Mouse (Mus musculus) ES-Bruce4 (cell line): ENCODE data around the gene Bad. TPM values are rescaled to one million over a fixed set of nuclear protein-coding genes. Genes with fewer than 3 reads are reported as not detected.

Experiments used
- H3K27ac ChIP-seq: 2 replicates; pipeline ENCODE4 v1.5.1; 2012; ENCODE audit warnings: low read length, inconsistent platforms; ENCODE audit not compliant: insufficient read depth
- H3K27me3 ChIP-seq: 2 replicates; pipeline ENCODE4 v1.6.1; 2012; ENCODE audit warnings: mild to moderate bottlenecking, low read length, inconsistent platforms; ENCODE audit not compliant: control insufficient read depth, poor library complexity, insufficient read depth, severe bottlenecking
- H3K36me3 ChIP-seq: 2 replicates; pipeline ENCODE4 v1.6.1; 2012; ENCODE audit warnings: inconsistent platforms, mild to moderate bottlenecking, low read length, moderate library complexity; ENCODE audit not compliant: control insufficient read depth, poor library complexity, insufficient read depth, severe bottlenecking
- H3K4me1 ChIP-seq: one replicate; pipeline ENCODE4 v1.8.1; 2011; ENCODE audit warnings: low read length; ENCODE audit not compliant: control insufficient read depth, insufficient read depth
- H3K4me3 ChIP-seq: 2 replicates; pipeline ENCODE4 v1.5.1; 2011; ENCODE audit warnings: low read depth, mild to moderate bottlenecking, low read length
- H3K9ac ChIP-seq: 2 replicates; pipeline ENCODE4 v1.6.1; 2012; ENCODE audit warnings: low read depth, mild to moderate bottlenecking, inconsistent platforms; ENCODE audit not compliant: poor library complexity, severe bottlenecking
- H3K9me3 ChIP-seq: replicated peaks from 2 replicates; pipeline ENCODE4 v1.6.1; 2012; ENCODE audit warnings: mild to moderate bottlenecking, low read length, inconsistent platforms; ENCODE audit not compliant: control insufficient read depth, poor library complexity, insufficient read depth, severe bottlenecking
- CTCF ChIP-seq: IDR thresholded peaks from one replicate; pipeline ENCODE4 v1.8.1; 2011; ENCODE audit warnings: low read depth, low read length
- EP300 ChIP-seq: IDR thresholded peaks from 2 replicates; pipeline ENCODE4 v1.6.1; 2011; ENCODE audit warnings: low read depth, low read length; ENCODE audit not compliant: insufficient read depth
- POLR2A ChIP-seq: IDR thresholded peaks from one replicate; pipeline ENCODE4 v1.8.1; 2011; ENCODE audit warnings: low read length; ENCODE audit not compliant: insufficient read depth
- polyA plus RNA-seq: library from polyadenylated mRNA; stranded (reverse); fragments of >200 nt; gene quantifications from 2 replicates; pipeline ENCODE4 v1.2.4, GENCODE M21; 2011; ENCODE audit warnings: low read depth; ENCODE audit not compliant: missing spikeins, insufficient read depth, insufficient read length

Gene Bad
- polyA plus RNA-seq, 1 experiment: 14.6 TPM

- TF ChIP-seq CTCF (no peak), EP300 (no peak), POLR2A (no peak)
Measured at GRCm38 (mm10) chr19:6913036-6913435, 28.6 kb upstream of the Bad start.

GRCm38 (mm10) chr19:6913991-6914390 lies 27.7 kb upstream of the Bad start:
- no peak for TF ChIP-seq CTCF
- no peak for TF ChIP-seq EP300
- TF ChIP-seq POLR2A: no peak
- Histone ChIP-seq H3K27ac (no peak overlapping the region), H3K36me3 (0 out of 2 replicates have a peak, but pooled peaks cover 8% of the 10 kb centered on the region), H3K4me1 (no peaks in the 10 kb centered on the region), H3K4me3 (peak overlapping the region; percentile 7; the same call in 1 of the 2 replicates), H3K9me3 (no peaks in the 10 kb centered on the region), H3K27me3 (no peaks in the 10 kb centered on the region), H3K9ac (no peak overlapping the region)

More at GRCm38 (mm10) chr19:6913036-6913435, 28.6 kb upstream of the Bad start:
- Histone ChIP-seq H3K27ac (no peak overlapping the region), H3K36me3 (0 out of 2 replicates have a peak, but pooled peaks cover 8% of the 10 kb centered on the region), H3K27me3 (no peaks in the 10 kb centered on the region), H3K9me3 (no peaks in the 10 kb centered on the region), H3K4me1 (no peaks in the 10 kb centered on the region), H3K4me3 (no peak overlapping the region), H3K9ac (no peak overlapping the region)

- TF ChIP-seq POLR2A (no peak), CTCF (no peak), EP300 (no peak)
- Histone ChIP-seq H3K9me3 (no peaks in the 10 kb centered on the region), H3K9ac (no peak overlapping the region), H3K4me3 (no peak overlapping the region), H3K4me1 (no peaks in the 10 kb centered on the region), H3K36me3 (0 out of 2 replicates have a peak, but pooled peaks cover 8% of the 10 kb centered on the region), H3K27me3 (no peaks in the 10 kb centered on the region), H3K27ac (no peak overlapping the region)
Measured at GRCm38 (mm10) chr19:6914540-6914939, 27.1 kb upstream of the Bad start.

- H3K9ac ChIP-seq: no peak overlapping the region
- H3K27me3 ChIP-seq: no peaks in the 10 kb centered on the region
- 0 out of 2 replicates have a peak, but pooled peaks cover 8% of the 10 kb centered on the region for H3K36me3 ChIP-seq
- H3K27ac ChIP-seq: no peak overlapping the region
- H3K4me1 ChIP-seq: no peaks in the 10 kb centered on the region
- no peaks in the 10 kb centered on the region for H3K9me3 ChIP-seq
- H3K4me3 ChIP-seq: no peak overlapping the region
- TF ChIP-seq EP300 (no peak), POLR2A (no peak), CTCF (no peak)
Measured at GRCm38 (mm10) chr19:6915276-6915675, 26.4 kb upstream of the Bad start.

GRCm38 (mm10) chr19:6916496-6916895 lies 25.2 kb upstream of the Bad start:
- Histone ChIP-seq H3K9me3 (no peaks in the 10 kb centered on the region), H3K27ac (no peak overlapping the region), H3K4me1 (no peaks in the 10 kb centered on the region), H3K9ac (no peak overlapping the region), H3K27me3 (no peaks in the 10 kb centered on the region), H3K36me3 (0 out of 2 replicates have a peak, but pooled peaks cover 6% of the 10 kb centered on the region), H3K4me3 (no peak overlapping the region)
- TF ChIP-seq CTCF: no peak
- no peak for TF ChIP-seq POLR2A
- TF ChIP-seq EP300: no peak

- Histone ChIP-seq H3K27me3 (no peaks in the 10 kb centered on the region), H3K4me3 (no peak overlapping the region), H3K4me1 (peaks cover 2% of the 10 kb centered on the region), H3K9me3 (no peaks in the 10 kb centered on the region), H3K27ac (no peak overlapping the region), H3K9ac (no peak overlapping the region), H3K36me3 (no peaks in the 10 kb centered on the region)
- no peak for TF ChIP-seq CTCF
- TF ChIP-seq EP300: no peak
- TF ChIP-seq POLR2A: no peak
Measured at GRCm38 (mm10) chr19:6918321-6918720, 23.3 kb upstream of the Bad start.
